Mouse (Mus musculus) right cerebral cortex, postnatal 4 days (tissue): ENCODE results near the gene Gm49395.

Experiments
- DNase-seq: peaks from one replicate; pipeline ENCODE4 v3.0.0-alpha.2; 2022

Gene Gm49395

GRCm38 (mm10) chr13:115096965-115097364, 4.8 kb downstream of the Gm49395 start:
- no peak for DNase-seq

GRCm38 (mm10) chr13:115096216-115096615, 5.5 kb downstream of the Gm49395 start:
- no peak for DNase-seq

GRCm38 (mm10) chr13:115095392-115095791, 6.3 kb downstream of the Gm49395 start:
- DNase-seq = no peak

- no peak for DNase-seq
Observed at GRCm38 (mm10) chr13:115091511-115091910, 10.2 kb downstream of the Gm49395 start.

GRCm38 (mm10) chr13:115090977-115091445, 10.7 kb downstream of the Gm49395 start:
- no peak for DNase-seq

GRCm38 (mm10) chr13:115090069-115090976, 11.4 kb downstream of the Gm49395 start, which contains the start of gene Pelo:
Gene Pelo (minus strand): TSS chr13:115090186.
- peak; percentile 93 for DNase-seq

- DNase-seq = peak; percentile 22
Observed at GRCm38 (mm10) chr13:115089395-115090025, 12.2 kb downstream of the Gm49395 start.

GRCm38 (mm10) chr13:115089020-115089394, 12.7 kb downstream of the Gm49395 start:
- no peak for DNase-seq

GRCm38 (mm10) chr13:115085974-115086373, 15.7 kb downstream of the Gm49395 start:
- DNase-seq = no peak

GRCm38 (mm10) chr13:115082339-115082738, 19.4 kb downstream of the Gm49395 start:
- DNase-seq = no peak

- DNase-seq = no peak
Observed at GRCm38 (mm10) chr13:115079996-115080585, 21.6 kb downstream of the Gm49395 start.

- DNase-seq = no peak
Observed at GRCm38 (mm10) chr13:115078997-115079685, 22.6 kb downstream of the Gm49395 start.

GRCm38 (mm10) chr13:115077346-115078134, 24.2 kb downstream of the Gm49395 start:
- DNase-seq = no peak

GRCm38 (mm10) chr13:115072386-115072785, 29.3 kb downstream of the Gm49395 start:
- no peak for DNase-seq

- DNase-seq = no peak
Observed at GRCm38 (mm10) chr13:115071431-115071830, 30.3 kb downstream of the Gm49395 start.

- no peak for DNase-seq
Observed at GRCm38 (mm10) chr13:115067968-115068330, 33.8 kb downstream of the Gm49395 start.

- no peak for DNase-seq
Observed at GRCm38 (mm10) chr13:115067324-115067967, 34.3 kb downstream of the Gm49395 start.

GRCm38 (mm10) chr13:115057555-115057954, 44.2 kb downstream of the Gm49395 start:
- no peak for DNase-seq

- no peak for DNase-seq
Observed at GRCm38 (mm10) chr13:115054783-115055182, 46.9 kb downstream of the Gm49395 start.

- DNase-seq = no peak
Observed at GRCm38 (mm10) chr13:115052568-115052967, 49.2 kb downstream of the Gm49395 start.
